Mouse (Mus musculus): ENCODE data around the gene Kank2. TPM values are rescaled to one million over a fixed set of nuclear protein-coding genes. Genes with fewer than 3 reads are reported as not detected.
A peak's percentile ranks its signal among the peaks of the same experiment; 100 is the strongest.

The Kank2 gene
- polyA plus RNA-seq, 1 experiment from 2014 or later = 3.9 TPM

DNA sequence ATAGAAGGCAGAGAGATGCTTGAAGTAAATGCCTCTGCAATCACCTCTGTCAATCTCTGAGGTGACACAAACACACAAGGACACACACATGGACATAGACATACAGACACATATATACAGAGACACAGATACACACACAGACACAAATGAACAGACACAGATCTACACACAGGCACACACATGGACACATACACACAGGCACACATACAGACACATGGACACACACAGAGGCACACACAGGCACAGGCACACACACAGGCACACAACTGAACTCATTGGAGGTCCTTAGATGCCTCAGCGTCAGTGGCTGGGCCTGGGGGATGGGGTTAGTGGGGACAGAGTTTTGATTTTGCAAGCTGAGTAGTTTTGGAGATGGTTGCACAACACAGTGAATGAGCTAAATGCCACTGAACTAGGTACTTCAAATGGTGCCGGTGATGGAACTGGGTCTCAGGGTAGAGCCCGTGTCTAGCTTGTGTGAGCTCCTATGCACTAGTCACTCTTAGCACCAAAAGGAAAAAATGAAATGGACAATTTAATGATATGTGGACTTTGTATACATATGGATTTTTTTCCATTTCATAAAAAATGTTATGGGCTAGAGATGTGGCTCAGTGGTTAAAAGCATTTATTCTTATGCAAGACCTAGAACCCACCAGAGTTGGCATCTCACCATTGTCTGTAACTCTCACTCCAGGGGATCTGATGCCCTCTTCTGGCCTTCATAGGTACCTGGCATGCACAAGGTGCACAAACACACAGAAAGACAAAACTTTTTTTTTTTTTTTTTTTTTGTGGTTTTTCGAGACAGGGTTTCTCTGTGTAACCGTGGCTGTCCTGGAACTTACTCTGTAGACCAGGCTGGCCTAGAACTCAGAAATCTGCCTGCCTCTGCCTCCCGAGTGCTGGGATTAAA lies 34.2 kb downstream of the Kank2 start:
- Histone ChIP-seq H3K36me3 (ENCODE audit: control insufficient read depth, insufficient read depth, low read length) (no peaks in the 10 kb centered on the region), H3K4me2 (ENCODE audit: low read length) (no peak overlapping the region), H3K27me3 (replicated peaks; ENCODE audit: control insufficient read depth, insufficient read depth, low read length) (no peaks in the 10 kb centered on the region), H3K9ac (ENCODE audit: low read depth, low read length) (no peak overlapping the region), H3K9me3 (ENCODE audit: control insufficient read depth, low read length) (no peaks in the 10 kb centered on the region), H3K4me3 (ENCODE audit: low read length) (no peak overlapping the region), H3K27ac (ENCODE audit: low read depth, low read length) (no peak overlapping the region), H3K4me1 (ENCODE audit: control insufficient read depth, insufficient read depth, low read depth, low read length) (peaks cover 13% of the 10 kb centered on the region; the same call in 1 of the 2 replicates)
- WGBS = 98% methylated on average over 6 of the region's 6 CpGs
- ATAC-seq = no peak

DNA sequence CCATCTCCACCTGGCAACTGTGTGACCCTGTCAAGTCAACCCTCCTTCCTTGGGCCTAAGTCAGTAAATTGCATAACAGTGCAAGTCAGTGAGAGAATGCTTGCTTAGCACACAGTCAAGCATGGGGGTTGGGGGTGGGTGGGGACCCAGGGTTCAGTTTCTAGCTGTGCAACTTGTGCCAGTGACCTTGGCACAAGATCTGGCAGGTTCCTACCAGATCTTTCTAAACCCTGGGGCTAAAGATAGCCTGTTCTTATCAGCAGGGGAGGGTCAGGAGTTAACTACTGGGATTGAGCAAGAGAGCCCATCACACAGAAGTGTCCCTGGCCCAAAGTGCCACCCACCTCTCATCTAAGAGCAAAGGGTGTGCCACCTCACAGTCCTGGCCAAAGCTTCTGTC lies 36.4 kb downstream of the Kank2 start:
- no peak overlapping the region for H3K4me2 ChIP-seq (ENCODE audit: low read length)
- no peak for ATAC-seq
- H3K9me3 ChIP-seq (ENCODE audit: control insufficient read depth, low read length) = no peaks in the 10 kb centered on the region

DNA sequence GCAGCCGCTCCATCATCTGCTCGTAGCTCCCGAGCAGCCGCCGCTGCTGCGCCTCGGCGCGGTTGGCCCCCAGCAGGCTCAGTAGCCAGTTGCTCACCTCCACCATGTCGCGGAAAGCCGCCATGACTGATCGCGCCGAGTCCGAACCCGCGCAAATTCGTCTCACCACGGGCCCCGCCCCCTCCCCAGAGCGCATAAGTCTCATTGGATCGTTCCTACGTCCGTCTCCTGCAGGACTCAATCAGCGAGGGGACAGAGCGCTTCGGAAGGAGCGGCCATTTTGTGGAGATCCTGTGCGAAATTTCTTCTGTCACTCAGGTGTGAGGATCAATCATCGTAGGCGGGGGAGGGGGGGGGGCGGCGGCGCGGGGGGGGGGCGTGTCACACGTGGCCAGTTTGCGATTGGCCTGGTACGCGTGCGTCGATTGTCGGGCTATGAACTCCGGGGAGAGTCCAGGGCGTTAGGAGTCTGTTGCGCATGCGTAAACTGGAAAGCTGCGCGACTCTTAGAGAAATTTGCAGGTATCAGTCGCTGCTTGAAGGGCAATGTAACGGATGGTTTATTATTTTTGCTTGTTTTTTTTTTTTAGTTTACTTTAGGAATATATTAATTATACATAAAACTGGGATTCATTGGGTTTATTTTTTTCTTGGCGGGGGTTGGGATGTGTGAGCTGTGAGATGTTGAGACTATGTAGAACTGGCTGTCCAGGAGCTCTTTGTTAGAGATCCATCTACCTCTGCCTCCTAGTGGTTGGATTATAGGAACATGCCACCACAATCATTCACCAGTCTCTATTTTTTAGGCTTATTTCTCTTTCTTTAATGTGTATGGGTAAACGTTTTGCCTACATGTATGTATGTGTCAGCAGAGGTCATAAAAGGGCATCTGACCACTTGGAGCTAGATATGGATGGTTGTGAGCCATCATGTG lies 38.1 kb downstream of the Kank2 start, which contains the start of gene Spc24:
Spc24 (minus strand) TSS at position 149 of the 934 bp plus-strand sequence.
- WGBS = under 1% methylated on average over 49 of the region's 54 CpGs
- Histone ChIP-seq H3K9ac (ENCODE audit: low read depth, low read length) (peak within 1 kb of the TSS; percentile 77), H3K4me3 (ENCODE audit: low read length) (peak within 1 kb of the TSS; percentile 83), H3K27ac (ENCODE audit: low read depth, low read length) (peak within 1 kb of the TSS; percentile 73), H3K27me3 (replicated peaks; ENCODE audit: control insufficient read depth, insufficient read depth, low read length) (no peaks in the 10 kb centered on the region), H3K9me3 (ENCODE audit: control insufficient read depth, low read length) (no peaks in the 10 kb centered on the region), H3K36me3 (ENCODE audit: control insufficient read depth, insufficient read depth, low read length) (no peaks in the 10 kb centered on the region), H3K4me2 (ENCODE audit: low read length) (peak within 1 kb of the TSS; percentile 98), H3K4me1 (ENCODE audit: control insufficient read depth, insufficient read depth, low read depth, low read length) (peaks cover 3% of the 10 kb centered on the region; the same call in 1 of the 2 replicates)
- ATAC-seq = peak; percentile 98

More for the DNA sequence above, 36.4 kb downstream of the Kank2 start:
- Histone ChIP-seq H3K4me1 (ENCODE audit: control insufficient read depth, insufficient read depth, low read depth, low read length) (peaks cover 3% of the 10 kb centered on the region; the same call in 1 of the 2 replicates), H3K9ac (ENCODE audit: low read depth, low read length) (no peak overlapping the region), H3K27ac (ENCODE audit: low read depth, low read length) (no peak overlapping the region), H3K36me3 (ENCODE audit: control insufficient read depth, insufficient read depth, low read length) (no peaks in the 10 kb centered on the region), H3K27me3 (replicated peaks; ENCODE audit: control insufficient read depth, insufficient read depth, low read length) (no peaks in the 10 kb centered on the region), H3K4me3 (ENCODE audit: low read length) (no peak overlapping the region)

DNA sequence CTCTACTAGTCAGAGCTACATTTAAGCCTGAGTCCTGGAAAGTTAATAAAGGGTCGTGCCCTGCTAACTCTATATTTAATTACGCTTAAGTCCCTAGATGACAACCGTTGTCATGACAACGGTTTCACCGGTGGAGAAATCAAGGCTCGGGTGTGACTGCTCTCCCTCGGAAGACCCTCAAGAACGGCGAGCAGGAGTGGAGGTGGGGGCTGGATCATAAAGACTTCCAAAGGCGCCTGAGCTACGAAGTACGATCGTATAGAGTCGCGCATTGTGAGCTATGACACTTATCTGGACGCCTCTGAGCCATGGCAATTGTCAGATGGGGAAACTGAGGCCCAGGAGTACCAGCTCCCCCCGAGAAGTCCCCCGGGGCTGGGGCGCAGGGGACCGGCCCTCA lies 38.8 kb downstream of the Kank2 start:
- WGBS = 0% methylated on average over 20 of the region's 20 CpGs
- ATAC-seq = no peak; the same call in 1 of the 2 replicates
- peak overlapping the region; percentile 98 for H3K4me2 ChIP-seq (ENCODE audit: low read length)
- no peaks in the 10 kb centered on the region for H3K9me3 ChIP-seq (ENCODE audit: control insufficient read depth, low read length)
- peak overlapping the region; percentile 83 for H3K4me3 ChIP-seq (ENCODE audit: low read length)
- H3K27me3 ChIP-seq (replicated peaks; ENCODE audit: control insufficient read depth, insufficient read depth, low read length) = no peaks in the 10 kb centered on the region
- H3K27ac ChIP-seq (ENCODE audit: low read depth, low read length) = no peak overlapping the region
- no peaks in the 10 kb centered on the region for H3K36me3 ChIP-seq (ENCODE audit: control insufficient read depth, insufficient read depth, low read length)
- peak overlapping the region; percentile 77 for H3K9ac ChIP-seq (ENCODE audit: low read depth, low read length)
- H3K4me1 ChIP-seq (ENCODE audit: control insufficient read depth, insufficient read depth, low read depth, low read length) = peaks cover 3% of the 10 kb centered on the region; the same call in 1 of the 2 replicates

DNA sequence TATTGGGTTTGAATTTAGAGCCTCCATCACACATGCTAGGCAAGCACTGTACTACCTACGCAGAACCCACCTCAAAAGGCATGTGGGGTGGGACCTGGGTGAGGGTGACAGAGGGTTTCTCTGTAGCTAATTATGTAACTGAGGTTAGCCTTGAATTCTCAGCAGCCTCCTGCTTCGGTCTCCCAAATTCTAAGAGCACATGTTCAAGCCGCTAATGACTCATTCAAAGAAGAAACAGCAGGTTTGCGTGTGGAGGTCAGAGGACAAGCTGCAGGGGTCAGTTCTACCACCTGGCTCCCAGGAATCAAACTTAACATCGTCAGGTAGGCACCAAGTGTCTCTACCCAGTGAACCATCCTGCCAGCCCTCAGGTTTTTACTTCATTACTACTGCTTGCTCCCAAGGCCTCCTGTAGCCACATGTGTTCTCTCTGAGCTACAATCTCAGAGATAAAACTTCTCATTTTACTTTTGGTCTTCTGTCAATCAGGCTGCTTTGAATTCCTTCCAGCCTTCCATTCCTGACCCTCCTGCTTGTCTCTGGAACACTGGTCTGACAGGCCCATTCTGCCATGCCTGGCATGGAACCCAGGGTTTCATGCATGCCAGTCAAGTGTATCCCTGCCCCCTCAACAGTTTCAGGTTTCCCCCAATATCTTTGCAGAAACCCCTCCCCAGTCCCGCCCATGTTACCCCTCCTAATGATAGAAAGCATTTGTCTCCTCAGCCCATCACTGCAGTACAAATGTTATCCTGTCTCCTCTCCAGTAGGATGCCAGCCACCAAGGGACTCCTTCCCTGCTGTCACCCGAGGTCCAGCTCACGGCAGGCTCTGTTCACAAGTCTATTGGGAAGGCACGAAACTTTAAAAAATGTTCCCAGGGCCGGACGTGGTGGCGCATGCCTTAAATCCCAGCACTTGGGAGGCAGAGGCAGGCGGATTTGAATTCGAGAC lies 39.7 kb downstream of the Kank2 start:
- no peaks in the 10 kb centered on the region for H3K27me3 ChIP-seq (replicated peaks; ENCODE audit: control insufficient read depth, insufficient read depth, low read length)
- no peak overlapping the region for H3K9ac ChIP-seq (ENCODE audit: low read depth, low read length)
- 58% methylated on average over 14 of the region's 14 CpGs for WGBS
- H3K36me3 ChIP-seq (ENCODE audit: control insufficient read depth, insufficient read depth, low read length) = no peaks in the 10 kb centered on the region
- H3K4me2 ChIP-seq (ENCODE audit: low read length) = peak overlapping the region; percentile 98
- peak overlapping the region; percentile 83 for H3K4me3 ChIP-seq (ENCODE audit: low read length)
- no peak for ATAC-seq
- H3K9me3 ChIP-seq (ENCODE audit: control insufficient read depth, low read length) = no peaks in the 10 kb centered on the region
- H3K4me1 ChIP-seq (ENCODE audit: control insufficient read depth, insufficient read depth, low read depth, low read length) = peaks cover 3% of the 10 kb centered on the region; the same call in 1 of the 2 replicates
- H3K27ac ChIP-seq (ENCODE audit: low read depth, low read length) = no peak overlapping the region

DNA sequence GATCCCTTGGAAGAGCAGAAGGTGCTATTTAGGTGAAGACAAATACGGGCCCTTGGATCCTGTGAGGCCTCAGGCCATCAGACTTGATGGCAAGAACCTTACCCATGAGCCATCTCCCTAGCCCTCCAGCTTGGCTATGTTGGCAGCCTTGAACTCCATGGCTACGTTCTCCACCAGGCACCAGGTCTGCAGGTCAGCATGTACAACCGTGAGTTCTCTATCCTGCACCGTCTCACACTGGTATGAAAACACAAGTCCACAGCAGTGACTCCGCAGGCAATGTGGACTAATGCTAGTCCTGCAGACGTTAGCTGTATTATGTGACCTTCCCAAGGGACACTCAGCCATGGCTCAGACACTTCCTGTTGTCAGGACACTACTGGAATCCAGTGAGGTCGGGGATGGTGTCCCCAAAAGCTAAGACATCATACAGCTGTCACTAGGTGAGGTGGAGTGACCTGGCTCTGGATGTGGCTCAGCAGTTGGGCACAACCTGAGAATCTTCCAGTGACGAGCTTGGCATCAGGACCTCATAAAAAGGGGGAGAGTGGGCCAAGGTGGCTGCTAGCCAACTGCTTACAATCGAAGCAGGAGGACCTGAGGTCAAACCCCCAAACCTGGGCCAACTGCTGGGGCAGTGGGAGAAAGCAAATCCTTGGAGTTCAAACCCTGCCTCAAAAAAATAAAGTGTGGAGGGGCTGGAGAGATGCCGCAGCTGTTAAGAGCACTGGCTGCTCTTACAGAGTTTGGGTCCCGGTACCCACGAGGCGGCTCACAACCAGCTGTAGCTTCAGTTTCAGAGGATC lies 43.8 kb downstream of the Kank2 start:
- 80% methylated on average over 13 of the region's 13 CpGs for WGBS
- no peaks in the 10 kb centered on the region for H3K9me3 ChIP-seq (ENCODE audit: control insufficient read depth, low read length)
- no peak for ATAC-seq
- H3K4me2 ChIP-seq (ENCODE audit: low read length) = no peak overlapping the region
- peaks cover 2% of the 10 kb centered on the region; the same call in 1 of the 2 replicates for H3K4me1 ChIP-seq (ENCODE audit: control insufficient read depth, insufficient read depth, low read depth, low read length)
- H3K27ac ChIP-seq (ENCODE audit: low read depth, low read length) = no peak overlapping the region
- no peaks in the 10 kb centered on the region for H3K36me3 ChIP-seq (ENCODE audit: control insufficient read depth, insufficient read depth, low read length)
- H3K27me3 ChIP-seq (replicated peaks; ENCODE audit: control insufficient read depth, insufficient read depth, low read length) = no peaks in the 10 kb centered on the region
- no peak overlapping the region for H3K9ac ChIP-seq (ENCODE audit: low read depth, low read length)
- H3K4me3 ChIP-seq (ENCODE audit: low read length) = no peak overlapping the region

DNA sequence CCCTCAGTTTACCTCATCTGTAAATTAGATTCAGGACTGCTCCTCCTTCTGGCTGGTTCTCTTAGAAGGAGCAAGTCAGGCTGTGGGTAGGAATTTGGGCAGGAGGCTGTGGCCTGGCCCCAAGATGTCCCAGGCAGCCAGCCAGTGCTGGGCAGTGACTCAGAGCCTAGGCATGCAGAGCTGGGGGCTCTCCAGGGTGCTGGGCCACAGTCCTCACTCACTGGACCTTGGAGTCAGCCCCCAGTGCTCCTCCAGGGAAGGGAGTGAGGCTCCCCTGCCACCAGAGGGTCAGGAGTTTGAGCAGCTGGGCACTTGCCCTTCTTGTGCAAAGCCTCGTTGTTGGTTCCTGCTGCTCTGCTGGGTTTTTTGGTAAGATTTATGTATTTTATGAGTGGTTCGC lies 44.5 kb downstream of the Kank2 start:
- Histone ChIP-seq H3K4me2 (ENCODE audit: low read length) (no peak overlapping the region), H3K9me3 (ENCODE audit: control insufficient read depth, low read length) (no peaks in the 10 kb centered on the region), H3K27ac (ENCODE audit: low read depth, low read length) (no peak overlapping the region), H3K36me3 (ENCODE audit: control insufficient read depth, insufficient read depth, low read length) (no peaks in the 10 kb centered on the region), H3K4me1 (ENCODE audit: control insufficient read depth, insufficient read depth, low read depth, low read length) (no peaks in the 10 kb centered on the region), H3K4me3 (ENCODE audit: low read length) (no peak overlapping the region), H3K9ac (ENCODE audit: low read depth, low read length) (no peak overlapping the region), H3K27me3 (replicated peaks; ENCODE audit: control insufficient read depth, insufficient read depth, low read length) (no peaks in the 10 kb centered on the region)
- ATAC-seq = no peak
- 75% methylated on average over 2 of the region's 2 CpGs for WGBS
